Mouse (Mus musculus) testis, adult 2 months (tissue): ENCODE measurements around the gene Ugt1a7c. TPM values are rescaled to one million over a fixed set of nuclear protein-coding genes. Genes with fewer than 3 reads are reported as not detected.
"Not testable (repeated sequence)": the region's sequence is repeated elsewhere in the genome, so short reads cannot be mapped to it uniquely, and the experiment has no call there.

Experiments used
- H3K27ac ChIP-seq: fragments of 200-500 bp; 2 replicates; pipeline ENCODE4 v1.5.1; 2012; ENCODE audit warnings: low read depth, low read length; ENCODE audit not compliant: control insufficient read depth, insufficient read depth
- H3K27me3 ChIP-seq: fragments of 200-500 bp; 2 replicates; pipeline ENCODE4 v1.6.1; 2012; ENCODE audit warnings: mild to moderate bottlenecking, low read length, moderate library complexity; ENCODE audit not compliant: control insufficient read depth, insufficient read depth
- H3K36me3 ChIP-seq: fragments of 200-500 bp; 2 replicates; pipeline ENCODE4 v1.6.1; 2012; ENCODE audit warnings: mild to moderate bottlenecking, low read length; ENCODE audit not compliant: control insufficient read depth, insufficient read depth
- H3K4me1 ChIP-seq: fragments of 200-500 bp; 2 replicates; pipeline ENCODE4 v1.6.1; 2012; ENCODE audit warnings: low read length; ENCODE audit not compliant: control insufficient read depth, insufficient read depth
- H3K4me3 ChIP-seq: fragments of 200-500 bp; 2 replicates; pipeline ENCODE4 v1.5.1; 2012; ENCODE audit warnings: low read depth, mild to moderate bottlenecking, low read length, moderate library complexity, mixed read lengths; ENCODE audit not compliant: control insufficient read depth
- CTCF ChIP-seq: fragments of 200-500 bp; IDR thresholded peaks from 2 replicates; pipeline ENCODE4 v1.5.1; 2012; ENCODE audit warnings: low read depth, mild to moderate bottlenecking, inconsistent platforms, low read length, moderate library complexity; ENCODE audit not compliant: control insufficient read depth, insufficient read depth, insufficient replicate concordance
- POLR2A ChIP-seq: fragments of 200-500 bp; IDR thresholded peaks from 2 replicates; pipeline ENCODE4 v1.6.1; 2012; ENCODE audit warnings: low read depth, mild to moderate bottlenecking, inconsistent platforms, low read length, moderate library complexity; ENCODE audit not compliant: control insufficient read depth
- polyA plus RNA-seq: library from polyadenylated mRNA; depleted of rRNA; stranded (reverse); fragments of >200 nt; gene quantifications from 2 replicates; pipeline ENCODE4 v1.2.3, GENCODE M21; 2012

The Ugt1a7c gene
- polyA plus RNA-seq, 1 experiment: 6.5 TPM

DNA sequence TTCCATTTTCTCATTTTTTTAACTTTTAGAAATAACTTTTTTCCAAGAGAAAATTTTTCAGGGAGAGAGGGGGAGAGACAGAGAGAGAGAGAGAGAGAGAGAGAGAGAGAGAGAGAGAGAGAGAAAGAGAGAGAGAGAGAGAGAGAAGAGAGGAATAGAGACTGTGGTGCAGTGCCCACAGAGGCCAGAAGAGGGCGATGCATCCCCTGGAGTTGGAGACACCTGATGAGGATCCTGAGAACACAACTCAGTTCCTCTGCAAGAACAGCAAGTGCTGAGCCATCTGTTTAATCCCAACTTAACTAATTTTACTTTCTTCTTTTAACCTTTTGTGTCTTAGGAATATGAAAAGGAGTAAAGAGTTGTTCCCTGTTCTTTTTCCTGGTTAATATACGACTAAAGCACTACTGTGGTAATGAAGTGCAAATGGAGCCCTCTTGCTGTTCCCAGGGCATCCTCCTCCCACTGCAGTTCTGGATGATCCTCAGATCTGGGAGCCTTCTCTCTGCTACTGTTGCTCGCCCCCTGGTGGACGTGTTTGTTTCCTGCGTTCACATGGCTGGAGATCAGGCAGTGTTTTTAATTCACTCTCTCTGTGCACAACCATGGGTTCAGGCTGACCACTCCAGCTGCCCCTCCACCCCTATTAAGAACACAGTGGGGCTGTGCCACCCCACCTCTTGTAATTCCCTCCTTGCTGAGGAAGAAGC, 49.3 kb downstream of the Ugt1a7c start:
- not testable (repeated sequence) for H3K27me3 ChIP-seq, H3K36me3 ChIP-seq, H3K4me3 ChIP-seq, H3K4me1 ChIP-seq, H3K27ac ChIP-seq
- peak; percentile 62; the same call in 1 of the 2 replicates for TF ChIP-seq CTCF

GRCm38 (mm10) chr1:88145278-88145677, 50.4 kb downstream of the Ugt1a7c start:
- H3K27ac ChIP-seq, H3K4me3 ChIP-seq, H3K4me1 ChIP-seq, H3K36me3 ChIP-seq, H3K27me3 ChIP-seq: not testable (repeated sequence)

DNA sequence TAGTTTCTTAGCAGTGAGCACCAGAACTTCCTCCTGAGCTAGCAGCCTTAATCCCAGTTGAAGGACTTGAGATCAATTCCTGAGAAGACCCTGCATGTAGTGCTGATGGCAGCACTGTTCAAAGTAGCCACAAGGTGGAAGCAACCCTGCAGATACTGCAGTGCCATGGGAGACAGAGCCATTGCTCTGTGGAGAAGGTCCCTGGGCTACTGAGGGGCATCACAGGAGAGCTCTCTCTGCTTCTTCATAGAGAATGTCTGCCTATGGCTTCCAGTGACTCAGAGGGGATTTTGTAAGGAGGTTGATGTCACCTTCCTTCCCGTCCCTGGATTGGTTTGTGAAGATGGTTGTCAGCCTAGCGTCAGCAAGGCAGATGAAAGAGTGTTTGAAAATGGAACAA, 55.3 kb downstream of the Ugt1a7c start:
- H3K4me1 ChIP-seq, H3K27ac ChIP-seq, H3K4me3 ChIP-seq, H3K27me3 ChIP-seq, H3K36me3 ChIP-seq: not testable (repeated sequence)

DNA sequence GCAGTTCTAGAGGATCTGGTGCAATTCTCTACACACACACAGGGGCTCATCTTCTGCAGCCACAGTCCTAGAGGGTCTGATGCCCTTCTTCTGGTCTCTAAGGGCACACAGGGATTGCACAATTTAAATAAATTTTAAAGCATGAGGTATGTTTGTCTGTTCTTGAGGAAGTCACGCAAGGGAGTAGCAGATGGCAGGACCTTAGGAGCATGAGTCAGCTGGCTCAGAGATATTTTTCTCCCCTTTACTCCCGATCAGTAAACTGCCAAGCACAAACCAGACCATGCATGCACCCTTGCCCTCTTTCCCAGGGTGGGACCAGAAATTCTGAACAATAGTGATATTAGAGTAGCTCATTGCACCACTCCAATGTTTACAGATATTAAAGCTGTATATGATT, 63.6 kb downstream of the Ugt1a7c start:
- H3K27me3 ChIP-seq: no peaks in the 10 kb centered on the region
- no peak overlapping the region for H3K4me3 ChIP-seq
- H3K36me3 ChIP-seq: no peaks in the 10 kb centered on the region
- TF ChIP-seq POLR2A (no peak), CTCF (no peak)
- no peak overlapping the region for H3K27ac ChIP-seq
- no peaks in the 10 kb centered on the region for H3K4me1 ChIP-seq

DNA sequence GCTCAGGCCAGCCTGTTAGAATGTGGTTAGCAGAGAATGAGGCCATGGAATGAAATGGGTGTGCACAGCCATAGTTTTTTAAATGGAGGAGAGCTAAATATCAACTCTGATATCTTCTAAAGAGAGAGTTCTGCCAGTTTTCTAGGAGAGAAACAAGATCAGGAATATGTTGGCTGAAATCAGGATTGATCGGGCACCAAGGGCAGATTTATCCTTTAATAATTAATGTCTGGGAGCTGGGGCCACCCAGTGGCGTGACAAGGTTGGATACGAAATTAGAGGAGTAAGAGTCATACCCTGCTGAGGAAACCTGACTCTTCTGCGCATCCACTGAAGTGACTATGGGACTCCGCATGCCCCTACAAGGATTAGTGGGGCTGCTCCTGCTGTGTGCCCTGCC, 70.8 kb downstream of the Ugt1a7c start, which contains the start of gene Ugt1a5:
Gene Ugt1a5, plus strand, starts transcription at position 302 of the 400 bp plus-strand sequence.
- no peaks in the 10 kb centered on the region for H3K4me1 ChIP-seq
- TF ChIP-seq CTCF (no peak), POLR2A (no peak)
- no peak within 1 kb of the TSS for H3K27ac ChIP-seq
- no peak within 1 kb of the TSS for H3K4me3 ChIP-seq
- H3K27me3 ChIP-seq: no peaks in the 10 kb centered on the region
- H3K36me3 ChIP-seq: no peaks in the 10 kb centered on the region

DNA sequence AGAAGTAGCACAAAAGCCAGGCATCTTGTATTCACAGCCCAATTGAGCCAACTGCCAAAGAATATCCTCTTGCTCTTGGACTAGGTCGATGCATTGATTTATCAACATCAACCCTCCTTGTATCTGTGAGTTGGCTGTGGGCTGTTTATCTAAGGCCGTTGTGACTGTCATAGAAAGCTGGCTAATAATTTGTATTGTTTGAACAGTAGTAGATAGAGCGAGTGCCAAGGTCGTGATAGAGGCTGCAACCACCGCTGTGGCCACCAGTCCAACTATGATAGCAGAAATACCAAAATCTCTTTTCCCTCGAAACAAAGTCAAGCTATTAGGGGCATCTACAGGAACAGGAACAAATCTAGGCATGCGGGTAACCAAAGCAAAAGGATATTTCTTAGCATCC, 77.3 kb downstream of the Ugt1a7c start:
- not testable (repeated sequence) for H3K4me1 ChIP-seq, H3K27ac ChIP-seq, H3K27me3 ChIP-seq, H3K4me3 ChIP-seq, H3K36me3 ChIP-seq

GRCm38 (mm10) chr1:88179657-88180056, 84.8 kb downstream of the Ugt1a7c start:
- no peak overlapping the region for H3K4me3 ChIP-seq
- H3K27me3 ChIP-seq: no peaks in the 10 kb centered on the region
- H3K4me1 ChIP-seq: no peaks in the 10 kb centered on the region
- H3K36me3 ChIP-seq: no peaks in the 10 kb centered on the region
- TF ChIP-seq CTCF: no peak
- TF ChIP-seq POLR2A: no peak
- H3K27ac ChIP-seq: no peak overlapping the region

GRCm38 (mm10) chr1:88186325-88186935, 91.6 kb downstream of the Ugt1a7c start:
- Histone ChIP-seq H3K4me1 (no peaks in the 10 kb centered on the region), H3K27ac (no peak overlapping the region), H3K36me3 (no peaks in the 10 kb centered on the region), H3K4me3 (no peak overlapping the region), H3K27me3 (no peaks in the 10 kb centered on the region)
- TF ChIP-seq CTCF: no peak
- TF ChIP-seq POLR2A: no peak
